Mouse (Mus musculus) kidney, adult 2 months (tissue): Measurements from ENCODE around the gene Xlr5a.
"Not testable (repeated sequence)": the region's sequence is repeated elsewhere in the genome, so short reads cannot be mapped to it uniquely, and the experiment has no call there.

Source experiments
- CTCF ChIP-seq: fragments of 200-500 bp; conservative IDR thresholded peaks from 2 replicates; pipeline ENCODE4 v1.5.1; 2011; ENCODE audit warnings: low read depth, mild to moderate bottlenecking, control low read depth, low read length, moderate library complexity, mixed read lengths; ENCODE audit not compliant: insufficient read depth, insufficient read length
- POLR2A ChIP-seq: fragments of 200-500 bp; IDR thresholded peaks from one replicate; pipeline ENCODE4 v1.6.1; 2011; ENCODE audit warnings: low read depth, low read length, control low read depth

- TF ChIP-seq POLR2A, CTCF: not testable (repeated sequence)
Measured at GRCm38 (mm10) chrX:73262428-73262827, 30.3 kb downstream of the Xlr5a start.
